Mouse (Mus musculus) pancreas, adult 10 weeks (tissue): ENCODE measurements around the gene Nfatc2. TPM values are rescaled to one million over a fixed set of nuclear protein-coding genes. Genes with fewer than 3 reads are reported as not detected.

Source experiments
- polyA plus RNA-seq: library from polyadenylated mRNA; stranded (reverse); fragments of 350-450 nt; fragmentation: Illumina TruSeq; extraction: RNeasy Lipid Tissue Mini Kit (QIAGEN cat#74804); gene quantifications from one replicate; pipeline ENCODE4 v1.2.3, GENCODE M21; 2015; ENCODE audit warnings: low read depth, low replicate concordance; ENCODE audit not compliant: insufficient read depth

Nfatc2 gene
- polyA plus RNA-seq, result 3.1 TPM

GRCm38 (mm10) chr2:168601491-168602386 is at the start of gene Nfatc2:
Gene Nfatc2 (minus strand): TSS chr2:168601657.

Other genes with a start within 250 kb of the Nfatc2 start
- 9.9 TPM for gene Atp9a, start 140.8 kb upstream of the Nfatc2 start, polyA plus RNA-seq
- not detected for gene Sall4, start 166.3 kb upstream of the Nfatc2 start, polyA plus RNA-seq